Mouse (Mus musculus): ENCODE measurements around the gene Rnh1. TPM values are rescaled to one million over a fixed set of nuclear protein-coding genes. Genes with fewer than 3 reads are reported as not detected.

Gene Rnh1
- polyA plus RNA-seq, 1 experiment from 2014 or later: 54.7 TPM

DNA sequence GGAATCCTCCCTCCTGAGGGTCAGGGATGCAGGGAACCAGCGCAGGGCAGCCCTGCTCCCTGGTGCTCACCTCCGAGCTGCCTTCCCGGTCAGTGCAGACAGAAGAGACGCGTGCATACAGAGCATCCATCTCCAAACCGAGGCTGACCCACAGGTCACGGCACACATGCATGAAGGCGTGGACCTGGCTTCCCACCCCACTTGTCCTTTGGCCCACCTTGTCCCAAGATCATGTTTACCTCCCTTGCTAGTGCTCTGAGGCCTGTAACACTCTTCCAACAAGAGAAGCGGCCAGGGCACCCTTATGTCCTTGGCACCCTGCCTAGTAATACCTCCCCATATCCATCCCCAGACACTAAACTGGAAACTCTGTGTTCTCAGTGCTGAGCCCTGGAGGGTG, 56.8 kb downstream of the Rnh1 start:
- no peaks in the 10 kb centered on the region for H3K9me3 ChIP-seq (replicated peaks; ENCODE audit: control insufficient read depth, low read length)
- DNase-seq (ENCODE audit: low spot score) (no peak), ATAC-seq (no peak)
- no peak overlapping the region for H3K4me2 ChIP-seq (ENCODE audit: low read length)
- no peak overlapping the region for H3K9ac ChIP-seq (ENCODE audit: low read length)
- no peaks in the 10 kb centered on the region for H3K4me1 ChIP-seq (ENCODE audit: control insufficient read depth, insufficient read depth, low read length)
- no peaks in the 10 kb centered on the region for H3K27me3 ChIP-seq (replicated peaks; ENCODE audit: control insufficient read depth, insufficient read depth, low read length)
- no peak overlapping the region for H3K4me3 ChIP-seq (ENCODE audit: low read depth, low read length)
- 88% methylated on average over 9 of the region's 9 CpGs for WGBS
- H3K27ac ChIP-seq (ENCODE audit: low read depth, low read length): no peak overlapping the region
- H3K36me3 ChIP-seq (ENCODE audit: control insufficient read depth, insufficient read depth, low read length): no peaks in the 10 kb centered on the region

MicroRNA genes within 50 kb of the gene (microRNA counts, 519-probe panel; counts per million panel counts)
- microRNA mmu-miR-210: 4,086 counts per million, percentile 46 among the panel's probes with 10 or more counts

Small RNA genes within 50 kb of the gene (microRNA-seq; reads per million reads assigned to microRNA genes)
- gene Mir210: 220 reads per million, percentile 67 among the genes with 10 or more reads in this experiment

Other genes starting within 250 kb of the Rnh1 start
- gene Pgghg, start 231.5 kb downstream of the Rnh1 start, polyA plus RNA-seq (2014; fragmentation: Nextera tagmentation; extraction: Ambion mirVana): 8.8 TPM in 2 replicates
- gene Ifitm5, start 222.6 kb downstream of the Rnh1 start, polyA plus RNA-seq (2014; fragmentation: Nextera tagmentation; extraction: Ambion mirVana): not detected in 2 replicates
- not detected in 2 replicates for gene Gm45717, start 216.9 kb downstream of the Rnh1 start, polyA plus RNA-seq (2014; fragmentation: Nextera tagmentation; extraction: Ambion mirVana)
- gene Ifitm2, start 216.9 kb downstream of the Rnh1 start, polyA plus RNA-seq (2014; fragmentation: Nextera tagmentation; extraction: Ambion mirVana): 163 and 235 TPM in 2 replicates
- 11.0 and 12.2 TPM in 2 replicates for gene Ifitm1, start 205.6 kb downstream of the Rnh1 start, polyA plus RNA-seq (2014; fragmentation: Nextera tagmentation; extraction: Ambion mirVana)
- gene Ifitm3, start 162.1 kb downstream of the Rnh1 start, polyA plus RNA-seq (2014; fragmentation: Nextera tagmentation; extraction: Ambion mirVana): 24.7 and 29.7 TPM in 2 replicates
- gene Ifitm6, start 154.9 kb downstream of the Rnh1 start, polyA plus RNA-seq (2014; fragmentation: Nextera tagmentation; extraction: Ambion mirVana): 0.27 and 0.37 TPM in 2 replicates
- gene Gm17387, start 143.7 kb downstream of the Rnh1 start, polyA plus RNA-seq (2014; fragmentation: Nextera tagmentation; extraction: Ambion mirVana): not detected in 2 replicates
- 29.1 and 29.5 TPM in 2 replicates for gene B4galnt4, start 111.8 kb downstream of the Rnh1 start, polyA plus RNA-seq (2014; fragmentation: Nextera tagmentation; extraction: Ambion mirVana)
- gene Pkp3, start 94.6 kb downstream of the Rnh1 start, polyA plus RNA-seq (2014; fragmentation: Nextera tagmentation; extraction: Ambion mirVana): not detected in 2 replicates
- 2.4 and 2.5 TPM in 2 replicates for gene Sigirr, start 72.3 kb downstream of the Rnh1 start, polyA plus RNA-seq (2014; fragmentation: Nextera tagmentation; extraction: Ambion mirVana)
- 0.10 TPM in 1 of 2 replicates, not detected in the other for gene Ano9, start 55.1 kb downstream of the Rnh1 start, polyA plus RNA-seq (2014; fragmentation: Nextera tagmentation; extraction: Ambion mirVana)
- 81.2 and 82.1 TPM in 2 replicates for gene Ptdss2, start 50.5 kb downstream of the Rnh1 start, polyA plus RNA-seq (2014; fragmentation: Nextera tagmentation; extraction: Ambion mirVana)
- 70.2 and 96.3 TPM in 2 replicates for gene Hras, start 21.1 kb upstream of the Rnh1 start, polyA plus RNA-seq (2014; fragmentation: Nextera tagmentation; extraction: Ambion mirVana)
- 6.7 and 8.9 TPM in 2 replicates for gene Lrrc56, start 21.3 kb upstream of the Rnh1 start, polyA plus RNA-seq (2014; fragmentation: Nextera tagmentation; extraction: Ambion mirVana)
- 0.94 and 0.95 TPM in 2 replicates for gene Lmntd2, start 41.2 kb upstream of the Rnh1 start, polyA plus RNA-seq (2014; fragmentation: Nextera tagmentation; extraction: Ambion mirVana)
- gene Rassf7, start 43.0 kb upstream of the Rnh1 start, polyA plus RNA-seq (2014; fragmentation: Nextera tagmentation; extraction: Ambion mirVana): 23.7 and 23.8 TPM in 2 replicates
- gene Phrf1, start 55.9 kb upstream of the Rnh1 start, polyA plus RNA-seq (2014; fragmentation: Nextera tagmentation; extraction: Ambion mirVana): 64.2 and 78.8 TPM in 2 replicates
- gene Irf7, start 93.6 kb upstream of the Rnh1 start, polyA plus RNA-seq (2014; fragmentation: Nextera tagmentation; extraction: Ambion mirVana): 0.97 and 1.0 TPM in 2 replicates
- gene Cdhr5, start 103.9 kb upstream of the Rnh1 start, polyA plus RNA-seq (2014; fragmentation: Nextera tagmentation; extraction: Ambion mirVana): not detected in 2 replicates
- 1.5 and 2.6 TPM in 2 replicates for gene Sct, start 106.3 kb upstream of the Rnh1 start, polyA plus RNA-seq (2014; fragmentation: Nextera tagmentation; extraction: Ambion mirVana)
- gene Drd4, start 119.1 kb upstream of the Rnh1 start, polyA plus RNA-seq (2014; fragmentation: Nextera tagmentation; extraction: Ambion mirVana): 0.37 and 0.68 TPM in 2 replicates
- gene Deaf1, start 154.8 kb upstream of the Rnh1 start, polyA plus RNA-seq (2014; fragmentation: Nextera tagmentation; extraction: Ambion mirVana): 118 and 143 TPM in 2 replicates
- 39.1 and 41.0 TPM in 2 replicates for gene Tmem80, start 154.9 kb upstream of the Rnh1 start, polyA plus RNA-seq (2014; fragmentation: Nextera tagmentation; extraction: Ambion mirVana)
- gene Eps8l2, start 166.0 kb upstream of the Rnh1 start, polyA plus RNA-seq (2014; fragmentation: Nextera tagmentation; extraction: Ambion mirVana): 0.25 and 0.67 TPM in 2 replicates
- 418 and 419 TPM in 2 replicates for gene Taldo1, start 219.3 kb upstream of the Rnh1 start, polyA plus RNA-seq (2014; fragmentation: Nextera tagmentation; extraction: Ambion mirVana)
- gene Gatd1, start 241.3 kb upstream of the Rnh1 start, polyA plus RNA-seq (2014; fragmentation: Nextera tagmentation; extraction: Ambion mirVana): 41.7 and 43.4 TPM in 2 replicates